10 mouse cellular contexts compared by ENCODE assay signal in genomic region chr11:56107929-56108328, GRCm38 (mm10).
A peak's percentile ranks its signal among the peaks of the same experiment; 100 is the strongest.
DNase-seq lines count a peak whose midpoint lies in the region; ATAC-seq and TF ChIP-seq lines count a peak whose summit lies in the region.
"Had no signal": no experiment of that assay in that cellular context is flagged by ENCODE, and none has a peak within 500 bp of the region (broad histone marks: within the 10 kb centered on the region; RNA-seq: fewer than 3 reads in every experiment).

No protein-coding gene starts in this region.

- 0 out of 2 replicates have a peak, but pooled peaks cover 6% of the 10 kb centered on the region for H3K4me1 ChIP-seq in hindbrain, embryonic 10.5 days (replicated peaks)
- peaks cover 4% of the 10 kb centered on the region; the same call in 1 of the 2 replicates for H3K4me1 ChIP-seq in hindbrain, embryonic 13.5 days (replicated peaks)
- no peaks in the 10 kb centered on the region for H3K4me1 ChIP-seq in kidney, adult 2 months (ENCODE audit: control insufficient read depth, insufficient read depth, low read length)
- H3K4me1 ChIP-seq in limb, embryonic 10.5 days, result no peaks in the 10 kb centered on the region

- no peak overlapping the region for H3K4me2 ChIP-seq in hindbrain, embryonic 13.5 days
- H3K4me2 ChIP-seq: midbrain, embryonic 12.5 days had no signal

- no peaks in the 10 kb centered on the region for H3K36me3 ChIP-seq in hindbrain, embryonic 10.5 days
- no peaks in the 10 kb centered on the region for H3K36me3 ChIP-seq in hindbrain, embryonic 13.5 days
- no peaks in the 10 kb centered on the region for H3K36me3 ChIP-seq in kidney, adult 2 months (ENCODE audit: control insufficient read depth, insufficient read depth, low read length)
- no peaks in the 10 kb centered on the region for H3K36me3 ChIP-seq in limb, embryonic 10.5 days
- H3K36me3 ChIP-seq: G1E; midbrain, embryonic 12.5 days had no signal

- H3K27ac ChIP-seq in hindbrain, embryonic 10.5 days, result no peak overlapping the region
- H3K27ac ChIP-seq in hindbrain, embryonic 13.5 days, result no peak overlapping the region
- H3K27ac ChIP-seq in kidney, adult 2 months (ENCODE audit: insufficient read depth, low read depth, low read length), result no peak overlapping the region
- H3K27ac ChIP-seq in limb, embryonic 10.5 days, result no peak overlapping the region
- H3K27ac ChIP-seq: midbrain, embryonic 12.5 days had no signal

- no peak for ATAC-seq in hindbrain, embryonic 13.5 days (ENCODE audit: low FRiP score)

- H3K9ac ChIP-seq in hindbrain, embryonic 13.5 days, result no peak overlapping the region
- H3K9ac ChIP-seq: midbrain, embryonic 12.5 days had no signal

- no peaks in the 10 kb centered on the region for H3K9me3 ChIP-seq in hindbrain, embryonic 10.5 days
- H3K9me3 ChIP-seq in hindbrain, embryonic 13.5 days, result no peaks in the 10 kb centered on the region
- no peaks in the 10 kb centered on the region for H3K9me3 ChIP-seq in limb, embryonic 10.5 days (replicated peaks)
- H3K9me3 ChIP-seq: midbrain, embryonic 12.5 days had no signal

- peak; percentile 94 for TF ChIP-seq CTCF in kidney, adult 2 months (conservative IDR thresholded peaks at IDR 0.05; ENCODE audit: insufficient read depth, insufficient read length, low read depth, low read length)

- 19% methylated on average over 3 of the region's 3 CpGs for WGBS in hindbrain, embryonic 10.5 days
- 10% methylated on average over 3 of the region's 3 CpGs for WGBS in hindbrain, embryonic 13.5 days
- 11% methylated on average over 3 of the region's 3 CpGs for WGBS in kidney, adult 2 months
- WGBS in limb, embryonic 10.5 days, result 20% methylated on average over 3 of the region's 3 CpGs

- no peak overlapping the region for H3K4me3 ChIP-seq in hindbrain, embryonic 10.5 days
- no peak overlapping the region for H3K4me3 ChIP-seq in hindbrain, embryonic 13.5 days
- no peak overlapping the region for H3K4me3 ChIP-seq in kidney, adult 2 months (ENCODE audit: insufficient read depth, low read depth, low read length)
- no peak overlapping the region for H3K4me3 ChIP-seq in limb, embryonic 10.5 days
- H3K4me3 ChIP-seq: midbrain, embryonic 12.5 days had no signal

- DNase-seq in hindbrain, embryonic 10.5 days (ENCODE audit: low spot score), result peak; percentile 80
- peak; percentile 71 for DNase-seq in cerebellum, adult 8-10 months
- peak; percentile 26 to 67 for DNase-seq in frontal cortex, postnatal 14 days (ENCODE audit: low spot score in 2 of 2)
- DNase-seq in kidney, adult 2 months, result peak; percentile 62
- DNase-seq in limb, embryonic 10.5 days (ENCODE audit: low spot score), result peak; percentile 85
- DNase-seq in naive thymus-derived CD4-positive, alpha-beta T cell, adult 2 months (ENCODE audit: low read depth), result peak; percentile 7
- peak; percentile 36 for DNase-seq in telencephalon, adult 2 months (ENCODE audit: low read depth, low spot score)

- TF ChIP-seq POLR2A in kidney, adult 2 months (IDR thresholded peaks at IDR 0.05; ENCODE audit: low read depth, low read length), result no peak

- no peaks in the 10 kb centered on the region for H3K27me3 ChIP-seq in hindbrain, embryonic 10.5 days (ENCODE audit: insufficient read depth, poor library complexity, severe bottlenecking)
- H3K27me3 ChIP-seq in hindbrain, embryonic 13.5 days, result no peaks in the 10 kb centered on the region
- no peaks in the 10 kb centered on the region for H3K27me3 ChIP-seq in kidney, adult 2 months (replicated peaks; ENCODE audit: control insufficient read depth, insufficient read depth, low read length)
- H3K27me3 ChIP-seq in limb, embryonic 10.5 days (ENCODE audit: low read depth, poor library complexity, severe bottlenecking), result no peaks in the 10 kb centered on the region
- H3K27me3 ChIP-seq: midbrain, embryonic 12.5 days had no signal

Comparison
In these comparisons a context has a peak if more than half of its experiments do, and no peak if none do; other contexts are left out.
1. DNase-seq: peak in every context shown above with its lines; median percentile 85 in limb, embryonic 10.5 days; 80 in hindbrain, embryonic 10.5 days; 71 in cerebellum, adult 8-10 months; 62 in kidney, adult 2 months; 46 in frontal cortex, postnatal 14 days; 36 in telencephalon, adult 2 months; 7 in naive thymus-derived CD4-positive, alpha-beta T cell, adult 2 months.